Mouse (Mus musculus) small intestine, adult 2 months (tissue): ENCODE measurements around the gene Cpne7.

Source experiments
- CTCF ChIP-seq: fragments of 200-500 bp; IDR thresholded peaks from 2 replicates; pipeline ENCODE4 v1.5.1; 2012; ENCODE audit warnings: low read depth, mild to moderate bottlenecking, control low read depth, inconsistent platforms, low read length, moderate library complexity, mixed read lengths; ENCODE audit not compliant: insufficient replicate concordance, insufficient read length; ENCODE audit errors: extremely low read depth
- POLR2A ChIP-seq: fragments of 200-500 bp; IDR thresholded peaks from 2 replicates; pipeline ENCODE4 v1.6.1; 2012; ENCODE audit warnings: low read depth, mild to moderate bottlenecking, control low read depth, inconsistent platforms, low read length, moderate library complexity

DNA sequence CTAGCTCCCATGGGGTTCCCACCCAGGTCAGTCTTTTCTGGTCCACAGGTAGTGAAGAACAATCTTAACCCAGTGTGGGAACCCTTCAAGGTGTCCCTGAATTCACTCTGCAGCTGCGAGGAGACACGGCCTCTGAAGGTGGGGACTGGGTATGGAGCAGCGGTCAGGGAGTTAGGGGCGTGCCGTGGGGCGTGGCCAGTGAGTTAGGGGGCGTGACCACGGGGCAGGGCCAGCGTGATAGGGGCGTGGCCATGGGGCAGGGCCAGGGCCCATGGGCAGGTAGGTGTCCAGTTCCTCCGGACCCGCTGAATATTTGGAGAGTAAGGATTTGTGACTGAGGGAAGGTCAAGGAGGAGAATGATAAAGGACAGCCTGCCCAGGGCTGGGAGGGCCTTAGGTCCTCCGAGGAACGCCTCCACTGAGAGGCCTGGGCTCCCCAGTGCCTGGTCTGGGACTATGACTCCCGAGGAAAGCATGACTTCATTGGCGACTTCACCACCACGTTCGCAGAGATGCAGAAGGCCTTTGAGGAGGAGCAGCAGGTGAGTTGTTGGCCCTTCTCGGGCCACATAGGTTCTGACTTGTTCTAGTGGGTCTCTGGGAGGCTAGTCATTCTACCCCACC is 9.1 kb downstream of the Cpne7 start:
- TF ChIP-seq CTCF (no peak), POLR2A (no peak)
